Mouse (Mus musculus): Measurements from ENCODE around the gene Srpr.

Gene Srpr

GRCm38 (mm10) chr9:35188700-35189099, 11.3 kb upstream of the Srpr start:
- DNase-seq (ENCODE audit: low spot score) = peak; percentile 67

GRCm38 (mm10) chr9:35192983-35193542, 6.9 kb upstream of the Srpr start:
- no peak for DNase-seq (ENCODE audit: low spot score)

GRCm38 (mm10) chr9:35194048-35194447, 5.9 kb upstream of the Srpr start:
- DNase-seq (ENCODE audit: low spot score) = no peak

- DNase-seq (ENCODE audit: low spot score) = no peak
Observed at GRCm38 (mm10) chr9:35197625-35198024, 2.4 kb upstream of the Srpr start.

GRCm38 (mm10) chr9:35198351-35198750, 1.6 kb upstream of the Srpr start:
- DNase-seq (ENCODE audit: low spot score) = no peak

- no peak for DNase-seq (ENCODE audit: low spot score)
Observed at GRCm38 (mm10) chr9:35198945-35199771, 817 bp upstream of the Srpr start.

- no peak for DNase-seq (ENCODE audit: low spot score)
Observed at GRCm38 (mm10) chr9:35200529-35201060, 620 bp downstream of the Srpr start.

GRCm38 (mm10) chr9:35203536-35203935, 3.6 kb downstream of the Srpr start:
- no peak for DNase-seq (ENCODE audit: low spot score)

- DNase-seq (ENCODE audit: low spot score) = no peak
Observed at GRCm38 (mm10) chr9:35204421-35204820, 4.4 kb downstream of the Srpr start.

- DNase-seq (ENCODE audit: low spot score) = peak; percentile 100
Observed at GRCm38 (mm10) chr9:35210542-35211474, 10.8 kb downstream of the Srpr start, which contains the start of gene Foxred1. Gene Foxred1, minus strand, starts transcription at chr9:35211055.

GRCm38 (mm10) chr9:35211573-35212511, 11.9 kb downstream of the Srpr start:
- no peak for DNase-seq (ENCODE audit: low spot score)

GRCm38 (mm10) chr9:35217963-35218362, 18.0 kb downstream of the Srpr start:
- DNase-seq (ENCODE audit: low spot score) = no peak

- DNase-seq (ENCODE audit: low spot score) = no peak
Observed at GRCm38 (mm10) chr9:35223466-35223865, 23.5 kb downstream of the Srpr start.

GRCm38 (mm10) chr9:35228671-35229070, 28.7 kb downstream of the Srpr start:
- no peak for DNase-seq (ENCODE audit: low spot score)

GRCm38 (mm10) chr9:35235996-35236395, 36.0 kb downstream of the Srpr start:
- no peak for DNase-seq (ENCODE audit: low spot score)

GRCm38 (mm10) chr9:35238371-35238770, 38.4 kb downstream of the Srpr start:
- DNase-seq (ENCODE audit: low spot score) = no peak

GRCm38 (mm10) chr9:35238915-35239571, 39.1 kb downstream of the Srpr start:
- no peak for DNase-seq (ENCODE audit: low spot score)

- DNase-seq (ENCODE audit: low spot score) = no peak
Observed at GRCm38 (mm10) chr9:35239734-35240133, 39.8 kb downstream of the Srpr start.

- DNase-seq (ENCODE audit: low spot score) = no peak
Observed at GRCm38 (mm10) chr9:35247405-35247804, 47.4 kb downstream of the Srpr start.

- DNase-seq (ENCODE audit: low spot score) = no peak
Observed at GRCm38 (mm10) chr9:35249476-35249875, 49.5 kb downstream of the Srpr start.

- no peak for DNase-seq (ENCODE audit: low spot score)
Observed at GRCm38 (mm10) chr9:35257365-35257764, 57.4 kb downstream of the Srpr start.

Measured in layer of hippocampus, adult 11-12 months (tissue).